Mouse (Mus musculus): ENCODE measurements around the gene Klrb1f.
"Not testable (repeated sequence)": the region's sequence is repeated elsewhere in the genome, so short reads cannot be mapped to it uniquely, and the experiment has no call there.

- TF ChIP-seq POLR2A (IDR thresholded peaks at IDR 0.05; ENCODE audit: insufficient read length, low read depth); USF1 (IDR thresholded peaks at IDR 0.05; ENCODE audit: low read depth); CEBPB (IDR thresholded peaks at IDR 0.05; ENCODE audit: insufficient read depth, poor library complexity, severe bottlenecking); MYOG (IDR thresholded peaks at IDR 0.05; ENCODE audit: control insufficient read depth in 1 of 3, insufficient read depth in 1 of 3, insufficient read length in 2 of 3, low read depth in 2 of 3); POLR2AphosphoS2 (IDR thresholded peaks at IDR 0.05; ENCODE audit: insufficient read length, low read depth); MAX (IDR thresholded peaks at IDR 0.05; ENCODE audit: low read depth); E2F4 (IDR thresholded peaks at IDR 0.05; ENCODE audit: insufficient read depth); MYOD1 (IDR thresholded peaks at IDR 0.05; ENCODE audit: control insufficient read depth in 1 of 3, insufficient read length in 2 of 3, low read depth in 2 of 3); TCF3 (IDR thresholded peaks at IDR 0.05; ENCODE audit: insufficient read length, low read depth): not testable (repeated sequence)
Measured at GRCm38 (mm10) chr6:129086031-129086430, 40.3 kb downstream of the Klrb1f start.

Data from myocyte (in vitro differentiated cells).